Mouse (Mus musculus): Measurements from ENCODE around the gene Adamts10. TPM values are rescaled to one million over a fixed set of nuclear protein-coding genes. Genes with fewer than 3 reads are reported as not detected.
A peak's percentile ranks its signal among the peaks of the same experiment; 100 is the strongest.

Gene Adamts10
- total and polyA plus RNA-seq, 3 experiments: 13.6 to 49.0 (median 14.7) TPM

- no peak overlapping the region for H3K4me3 ChIP-seq
- H3K27ac ChIP-seq: no peak overlapping the region
- no peak for DNase-seq
- TF ChIP-seq EP300 (IDR thresholded peaks at IDR 0.05; ENCODE audit: insufficient read depth, low read depth, low read length) (no peak), CTCF (IDR thresholded peaks at IDR 0.05) (no peak), POLR2A (IDR thresholded peaks at IDR 0.05; ENCODE audit: insufficient read depth, low read depth, low read length) (no peak)
- intact Hi-C loops (cut with DNase I): no loop called here
- H3K27me3 ChIP-seq (ENCODE audit: control insufficient read depth, insufficient read depth, low read length): no peaks in the 10 kb centered on the region
- H3K4me1 ChIP-seq (ENCODE audit: control insufficient read depth, insufficient read depth, low read length): no peaks in the 10 kb centered on the region
- H3K36me3 ChIP-seq (ENCODE audit: control insufficient read depth, insufficient read depth, low read length): no peaks in the 10 kb centered on the region
- no peak overlapping the region for H3K9ac ChIP-seq (ENCODE audit: low read depth, low read length)
- 73% methylated on average over 4 of the region's 4 CpGs for WGBS
- H3K79me2 ChIP-seq (replicated peaks; ENCODE audit: control insufficient read depth, insufficient read depth, low read length): no peaks in the 10 kb centered on the region
Observed at GRCm38 (mm10) chr17:33557922-33558321, 33.9 kb downstream of the Adamts10 start.

GRCm38 (mm10) chr17:33563527-33564076 is 39.6 kb downstream of the Adamts10 start:
- DNase-seq: peak in 1 of 2 experiments; percentile 28
- no peak overlapping the region for H3K4me3 ChIP-seq
- no peaks in the 10 kb centered on the region for H3K36me3 ChIP-seq (ENCODE audit: control insufficient read depth, insufficient read depth, low read length)
- no peak overlapping the region for H3K27ac ChIP-seq
- H3K27me3 ChIP-seq (ENCODE audit: control insufficient read depth, insufficient read depth, low read length): no peaks in the 10 kb centered on the region
- intact Hi-C loops (cut with DNase I): no loop called here
- H3K9ac ChIP-seq (ENCODE audit: low read depth, low read length): no peak overlapping the region
- no peak for TF ChIP-seq EP300 (IDR thresholded peaks at IDR 0.05; ENCODE audit: insufficient read depth, low read depth, low read length)
- no peaks in the 10 kb centered on the region for H3K79me2 ChIP-seq (replicated peaks; ENCODE audit: control insufficient read depth, insufficient read depth, low read length)
- whole genome bisulfite sequencing: 57% methylated on average over 2 of the region's 2 CpGs
- no peaks in the 10 kb centered on the region for H3K4me1 ChIP-seq (ENCODE audit: control insufficient read depth, insufficient read depth, low read length)

GRCm38 (mm10) chr17:33564599-33564998 is 40.6 kb downstream of the Adamts10 start:
- Histone ChIP-seq H3K4me1 (ENCODE audit: control insufficient read depth, insufficient read depth, low read length) (no peaks in the 10 kb centered on the region), H3K9ac (ENCODE audit: low read depth, low read length) (no peak overlapping the region), H3K27me3 (ENCODE audit: control insufficient read depth, insufficient read depth, low read length) (no peaks in the 10 kb centered on the region), H3K27ac (no peak overlapping the region), H3K79me2 (replicated peaks; ENCODE audit: control insufficient read depth, insufficient read depth, low read length) (no peaks in the 10 kb centered on the region), H3K36me3 (ENCODE audit: control insufficient read depth, insufficient read depth, low read length) (no peaks in the 10 kb centered on the region), H3K4me3 (no peak overlapping the region)
- DNase-seq: no peak
- 54% methylated on average over 1 of the region's 1 CpGs for WGBS
- intact Hi-C loops (cut with DNase I): no loop called here
- TF ChIP-seq CTCF (IDR thresholded peaks at IDR 0.05): no peak

- peak in 1 of 2 experiments; percentile 28 for DNase-seq
- Histone ChIP-seq H3K79me2 (replicated peaks; ENCODE audit: control insufficient read depth, insufficient read depth, low read length) (no peaks in the 10 kb centered on the region), H3K4me3 (no peak overlapping the region), H3K36me3 (ENCODE audit: control insufficient read depth, insufficient read depth, low read length) (no peaks in the 10 kb centered on the region), H3K9ac (ENCODE audit: low read depth, low read length) (no peak overlapping the region), H3K27ac (no peak overlapping the region), H3K27me3 (ENCODE audit: control insufficient read depth, insufficient read depth, low read length) (no peaks in the 10 kb centered on the region), H3K4me1 (ENCODE audit: control insufficient read depth, insufficient read depth, low read length) (no peaks in the 10 kb centered on the region)
- WGBS: 22% methylated on average over 2 of the region's 2 CpGs
- TF ChIP-seq POLR2A (IDR thresholded peaks at IDR 0.05; ENCODE audit: insufficient read depth, low read depth, low read length): no peak
- no peak for TF ChIP-seq CTCF (IDR thresholded peaks at IDR 0.05)
- no peak for TF ChIP-seq EP300 (IDR thresholded peaks at IDR 0.05; ENCODE audit: insufficient read depth, low read depth, low read length)
- intact Hi-C loops (cut with DNase I): no loop called here
Observed at GRCm38 (mm10) chr17:33566182-33566581, 42.2 kb downstream of the Adamts10 start.

GRCm38 (mm10) chr17:33584061-33584460 is 60.1 kb downstream of the Adamts10 start:
- H3K4me3 ChIP-seq: no peak overlapping the region
- no peaks in the 10 kb centered on the region for H3K79me2 ChIP-seq (replicated peaks; ENCODE audit: control insufficient read depth, insufficient read depth, low read length)
- H3K9ac ChIP-seq (ENCODE audit: low read depth, low read length): no peak overlapping the region
- no peak for DNase-seq
- no peak overlapping the region for H3K27ac ChIP-seq
- 86% methylated on average over 4 of the region's 4 CpGs for WGBS
- intact Hi-C loops (cut with DNase I): no loop called here
- no peaks in the 10 kb centered on the region for H3K4me1 ChIP-seq (ENCODE audit: control insufficient read depth, insufficient read depth, low read length)
- no peaks in the 10 kb centered on the region for H3K27me3 ChIP-seq (ENCODE audit: control insufficient read depth, insufficient read depth, low read length)
- TF ChIP-seq CTCF (IDR thresholded peaks at IDR 0.05): no peak
- no peak for TF ChIP-seq EP300 (IDR thresholded peaks at IDR 0.05; ENCODE audit: insufficient read depth, low read depth, low read length)
- TF ChIP-seq POLR2A (IDR thresholded peaks at IDR 0.05; ENCODE audit: insufficient read depth, low read depth, low read length): no peak
- H3K36me3 ChIP-seq (ENCODE audit: control insufficient read depth, insufficient read depth, low read length): no peaks in the 10 kb centered on the region

- no peak overlapping the region for H3K9ac ChIP-seq (ENCODE audit: low read depth, low read length)
- H3K4me1 ChIP-seq (ENCODE audit: control insufficient read depth, insufficient read depth, low read length): no peaks in the 10 kb centered on the region
- H3K36me3 ChIP-seq (ENCODE audit: control insufficient read depth, insufficient read depth, low read length): no peaks in the 10 kb centered on the region
- no peaks in the 10 kb centered on the region for H3K79me2 ChIP-seq (replicated peaks; ENCODE audit: control insufficient read depth, insufficient read depth, low read length)
- intact Hi-C loops (cut with DNase I): no loop called here
- no peak for DNase-seq
- H3K4me3 ChIP-seq: no peak overlapping the region
- no peak overlapping the region for H3K27ac ChIP-seq
- no peaks in the 10 kb centered on the region for H3K27me3 ChIP-seq (ENCODE audit: control insufficient read depth, insufficient read depth, low read length)
- TF ChIP-seq EP300 (IDR thresholded peaks at IDR 0.05; ENCODE audit: insufficient read depth, low read depth, low read length): no peak
- 66% methylated on average over 17 of the region's 17 CpGs for WGBS
Observed at GRCm38 (mm10) chr17:33586011-33586410, 62.0 kb downstream of the Adamts10 start.
